Mouse (Mus musculus) liver, embryonic 12.5 days (tissue): ENCODE measurements around the gene Vps18. TPM values are rescaled to one million over a fixed set of nuclear protein-coding genes. Genes with fewer than 3 reads are reported as not detected.

Experiments
- ATAC-seq: fragments of 200-750 bp; cut with Nextera tagmentation; 2 replicates; pipeline ENCODE4 v1.8.0; 2017; ENCODE audit warnings: moderate number of reproducible peaks, mild to moderate bottlenecking, moderate library complexity
- H3K27ac ChIP-seq: fragments of 300-500 bp; sonication (generic); 2 replicates; pipeline ENCODE4 v1.5.1; 2016; ENCODE audit warnings: mild to moderate bottlenecking
- H3K27me3 ChIP-seq: fragments of 300-500 bp; sonication (generic); replicated peaks from 2 replicates; pipeline ENCODE4 v1.6.1; 2016; ENCODE audit warnings: mild to moderate bottlenecking, moderate library complexity
- H3K36me3 ChIP-seq: fragments of 300-500 bp; sonication (generic); 2 replicates; pipeline ENCODE4 v1.6.1; 2016; ENCODE audit warnings: mild to moderate bottlenecking, moderate library complexity
- H3K4me1 ChIP-seq: fragments of 300-500 bp; sonication (generic); 2 replicates; pipeline ENCODE4 v1.6.1; 2016
- H3K4me2 ChIP-seq: fragments of 300-500 bp; sonication (generic); 2 replicates; pipeline ENCODE4 v1.6.1; 2016; ENCODE audit warnings: mild to moderate bottlenecking, moderate library complexity
- H3K4me3 ChIP-seq: fragments of 300-500 bp; sonication (generic); 2 replicates; pipeline ENCODE4 v1.5.1; 2016; ENCODE audit warnings: mild to moderate bottlenecking, moderate library complexity
- H3K9ac ChIP-seq: fragments of 300-500 bp; sonication (generic); 2 replicates; pipeline ENCODE4 v1.6.1; 2016; ENCODE audit warnings: mild to moderate bottlenecking, moderate library complexity
- H3K9me3 ChIP-seq: fragments of 300-500 bp; sonication (generic); replicated peaks from 2 replicates; pipeline ENCODE4 v1.6.1; 2016; ENCODE audit warnings: mild to moderate bottlenecking, moderate library complexity
- WGBS: fragments of 180-500 bp; shearing (Covaris S2); methylation state at CpG from one replicate; pipeline ENCODE4 v1.1.7; 2016; ENCODE audit not compliant: insufficient replicate concordance; 5-methylcytosine and 5-hydroxymethylcytosine counted together
- polyA plus RNA-seq: library from polyadenylated mRNA; unstranded; fragments of >200 nt; fragmentation: Nextera tagmentation; extraction: Ambion mirVana; gene quantifications from 2 replicates; pipeline ENCODE4 v1.2.1, GENCODE M21; 2016

Gene Vps18
- polyA plus RNA-seq, 1 experiment from 2014 or later = 9.8 TPM

DNA sequence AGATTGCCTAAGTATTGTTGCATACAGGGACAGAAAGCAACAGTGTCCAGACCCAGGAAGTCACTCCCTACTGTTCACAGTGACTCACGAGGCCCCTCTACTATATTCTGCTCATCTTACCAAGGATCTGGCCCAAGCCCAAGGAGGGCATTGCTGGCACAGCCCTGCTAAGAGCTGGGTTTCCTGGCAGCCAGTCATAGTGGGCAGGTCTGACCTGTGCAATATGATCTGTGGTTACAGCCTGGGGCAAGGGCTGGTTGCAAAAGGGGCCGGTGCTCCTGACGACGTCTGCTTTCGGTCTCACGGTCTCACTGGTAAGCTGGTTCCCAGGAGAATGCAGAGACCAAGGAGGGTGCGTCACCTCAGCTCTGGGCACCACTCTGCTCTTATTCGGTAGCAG lies 25.6 kb upstream of the Vps18 start:
- peaks cover 6% of the 10 kb centered on the region for H3K4me1 ChIP-seq
- 22% methylated on average over 8 of the region's 8 CpGs for WGBS
- H3K4me3 ChIP-seq = no peak overlapping the region
- no peak overlapping the region for H3K9ac ChIP-seq
- H3K27me3 ChIP-seq = peaks cover 10% of the 10 kb centered on the region
- no peak for ATAC-seq
- H3K9me3 ChIP-seq = no peaks in the 10 kb centered on the region
- no peaks in the 10 kb centered on the region for H3K36me3 ChIP-seq
- H3K4me2 ChIP-seq = 0 out of 2 replicates have a peak overlapping the region, but pooled peaks have one; percentile 1
- no peak overlapping the region for H3K27ac ChIP-seq

DNA sequence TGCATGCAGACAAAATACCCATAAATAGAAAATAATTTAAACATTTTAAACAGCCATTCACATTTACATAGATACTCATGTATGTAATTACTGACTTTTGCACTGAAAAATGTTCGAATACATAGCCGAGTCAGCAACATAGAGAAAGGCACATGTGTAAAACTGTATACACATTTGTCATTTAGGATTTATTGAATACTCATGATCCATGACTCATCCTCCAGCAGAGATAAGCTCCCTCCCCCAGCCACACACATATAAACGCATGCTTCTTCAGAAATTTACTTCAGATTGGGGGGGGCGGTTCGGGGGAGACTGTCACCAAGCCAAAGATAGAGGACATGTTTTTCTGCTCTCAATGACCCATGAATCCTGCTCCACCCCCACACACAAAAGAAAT lies 24.7 kb upstream of the Vps18 start:
- H3K27ac ChIP-seq = no peak overlapping the region
- H3K9ac ChIP-seq = no peak overlapping the region
- H3K27me3 ChIP-seq = peaks cover 13% of the 10 kb centered on the region
- no peaks in the 10 kb centered on the region for H3K9me3 ChIP-seq
- WGBS = 60% methylated on average over 5 of the region's 5 CpGs
- no peak overlapping the region for H3K4me2 ChIP-seq
- H3K4me1 ChIP-seq = peaks cover 6% of the 10 kb centered on the region
- H3K4me3 ChIP-seq = no peak overlapping the region
- no peaks in the 10 kb centered on the region for H3K36me3 ChIP-seq
- no peak for ATAC-seq

DNA sequence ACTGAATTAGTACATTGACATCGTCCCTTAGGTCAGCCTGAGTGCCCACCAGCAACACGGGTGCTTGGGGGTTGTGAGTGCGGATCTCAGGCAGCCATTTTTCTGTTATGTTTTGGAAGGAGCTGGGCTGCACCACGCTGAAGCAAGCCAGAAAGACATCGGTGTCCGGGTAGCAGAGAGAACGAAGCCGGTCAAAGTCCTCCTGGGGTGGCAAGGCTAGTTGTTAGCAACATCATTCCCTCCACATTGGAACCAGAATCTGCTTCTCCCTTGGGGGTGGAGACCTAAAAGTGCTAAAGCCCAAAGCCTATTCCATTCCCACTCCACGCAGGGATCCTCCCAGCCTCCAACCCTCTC lies 18.3 kb upstream of the Vps18 start:
- WGBS = 47% methylated on average over 9 of the region's 9 CpGs
- peaks cover 11% of the 10 kb centered on the region for H3K4me1 ChIP-seq
- H3K9me3 ChIP-seq = no peaks in the 10 kb centered on the region
- no peak overlapping the region for H3K9ac ChIP-seq
- peaks cover 41% of the 10 kb centered on the region for H3K27me3 ChIP-seq
- H3K4me3 ChIP-seq = 0 out of 2 replicates have a peak overlapping the region, but pooled peaks have one; percentile 61
- H3K36me3 ChIP-seq = no peaks in the 10 kb centered on the region
- no peak for ATAC-seq
- peak overlapping the region; percentile 92 for H3K4me2 ChIP-seq
- H3K27ac ChIP-seq = no peak overlapping the region

DNA sequence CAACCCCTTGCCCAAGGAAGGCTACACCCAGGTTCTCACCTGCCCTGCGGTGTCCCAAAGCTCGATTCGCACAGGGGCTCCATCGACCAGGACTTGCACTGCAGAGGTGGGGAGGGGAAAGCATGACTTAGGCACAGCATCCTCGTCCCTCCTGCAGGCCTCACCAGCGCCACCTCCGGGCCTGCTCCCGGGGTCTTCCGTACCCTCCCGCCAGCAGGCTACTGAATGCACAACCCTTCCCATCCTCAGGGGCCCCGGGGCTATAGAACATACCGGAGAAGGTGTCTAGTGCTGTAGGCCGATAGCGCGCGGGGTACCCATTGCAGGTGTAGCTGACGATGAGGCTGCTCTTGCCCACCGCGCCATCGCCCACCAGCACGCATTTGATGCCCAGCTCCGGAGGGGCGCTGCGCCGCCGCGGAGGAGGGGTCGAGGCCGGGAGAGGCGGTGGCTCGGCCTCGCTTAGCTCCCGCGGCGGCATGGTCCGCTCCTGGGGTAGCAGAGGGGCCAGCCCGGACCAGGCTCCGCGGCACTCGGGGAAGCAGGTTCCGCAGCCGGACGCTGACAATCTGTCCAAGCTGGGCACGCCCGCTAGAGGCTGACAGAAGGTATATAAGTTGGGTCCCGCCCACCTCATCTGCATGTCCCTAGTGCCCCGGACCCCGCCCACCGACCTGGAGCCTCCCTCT lies 17.8 kb upstream of the Vps18 start, which contains the start of gene Rhov:
Rhov (minus strand) TSS at position 630 of the 689 bp plus-strand sequence.
- Histone ChIP-seq H3K9me3 (no peaks in the 10 kb centered on the region), H3K9ac (peak within 1 kb of the TSS; percentile 41), H3K27ac (no peak within 1 kb of the TSS), H3K4me2 (peak within 1 kb of the TSS; percentile 92), H3K4me1 (peaks cover 11% of the 10 kb centered on the region), H3K27me3 (peaks cover 41% of the 10 kb centered on the region), H3K36me3 (no peaks in the 10 kb centered on the region), H3K4me3 (peak within 1 kb of the TSS; percentile 61)
- WGBS = 2% methylated on average over 49 of the region's 49 CpGs
- peak; percentile 80 for ATAC-seq

DNA sequence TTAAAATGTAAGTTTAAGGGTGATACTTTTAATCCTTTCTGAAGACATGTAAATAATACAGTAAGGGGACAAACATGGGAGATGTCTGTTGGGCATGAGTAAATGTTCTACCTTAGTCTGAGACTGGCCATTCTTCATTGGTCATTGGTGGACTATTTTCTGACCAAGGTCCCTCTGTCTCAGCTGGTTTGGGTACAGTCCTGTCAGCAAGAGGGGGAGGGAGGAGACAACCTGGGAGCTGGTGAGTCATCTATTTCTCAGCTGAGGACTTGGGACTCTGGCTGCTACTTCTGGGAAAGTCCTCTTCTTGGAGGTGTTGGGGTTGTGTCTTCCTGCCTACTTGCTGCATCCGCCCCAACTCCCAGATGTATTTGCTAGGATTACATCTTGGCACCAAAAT lies 14.4 kb upstream of the Vps18 start:
- ATAC-seq = no peak
- Histone ChIP-seq H3K4me2 (no peak overlapping the region), H3K27ac (no peak overlapping the region), H3K4me3 (no peak overlapping the region), H3K4me1 (peaks cover 11% of the 10 kb centered on the region), H3K27me3 (peaks cover 28% of the 10 kb centered on the region), H3K36me3 (no peaks in the 10 kb centered on the region), H3K9me3 (no peaks in the 10 kb centered on the region), H3K9ac (no peak overlapping the region)
- 43% methylated on average over 1 of the region's 1 CpGs for WGBS

DNA sequence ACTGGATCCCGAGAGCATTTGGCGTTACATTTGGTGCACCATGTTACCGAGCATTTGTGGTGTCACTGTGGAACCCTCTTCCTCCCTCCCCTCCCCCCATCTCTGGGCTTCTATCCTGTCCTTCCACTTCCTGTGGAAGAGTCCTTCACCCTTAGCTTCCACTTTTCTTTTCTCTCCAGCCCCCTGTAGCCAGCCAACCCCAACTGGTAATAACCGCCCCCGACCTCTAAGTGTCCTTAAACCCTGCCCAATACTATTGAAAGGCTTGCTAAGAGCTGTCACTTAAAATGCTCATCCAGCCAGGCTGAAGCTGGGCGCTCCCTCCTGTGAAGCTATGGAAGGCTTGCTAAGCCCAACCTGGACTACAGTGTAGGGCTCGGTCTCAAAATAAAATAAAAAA lies 11.6 kb upstream of the Vps18 start:
- ATAC-seq = no peak
- WGBS = 49% methylated on average over 7 of the region's 7 CpGs

DNA sequence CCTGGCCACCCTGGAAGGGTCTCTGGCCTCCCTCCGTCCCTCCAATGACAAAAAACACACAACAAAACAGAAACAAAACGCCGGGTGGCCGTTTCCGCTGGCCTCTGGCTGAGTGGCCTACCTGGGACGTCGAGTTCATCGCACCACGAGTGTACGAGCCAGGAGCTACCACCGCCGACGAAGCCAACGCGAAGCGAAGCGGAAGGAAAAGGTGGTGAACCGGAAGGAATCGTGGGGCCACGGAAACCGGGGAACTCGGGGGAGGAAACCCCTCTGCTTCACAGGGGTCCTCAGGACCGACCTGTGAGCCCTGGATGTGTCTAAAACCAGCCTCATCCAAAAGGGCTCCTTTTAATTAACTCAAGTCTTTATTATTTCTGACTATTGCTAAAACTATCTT lies 10.7 kb upstream of the Vps18 start:
- no peak for ATAC-seq
- Histone ChIP-seq H3K4me3 (no peak overlapping the region), H3K36me3 (no peaks in the 10 kb centered on the region), H3K4me1 (no peaks in the 10 kb centered on the region), H3K27ac (no peak overlapping the region), H3K4me2 (no peak overlapping the region), H3K9me3 (no peaks in the 10 kb centered on the region), H3K9ac (no peak overlapping the region), H3K27me3 (peaks cover 6% of the 10 kb centered on the region; the same call in 1 of the 2 replicates)
- WGBS = 88% methylated on average over 23 of the region's 23 CpGs

More for the DNA sequence above, 11.6 kb upstream of the Vps18 start:
- Histone ChIP-seq H3K4me1 (no peaks in the 10 kb centered on the region), H3K4me3 (no peak overlapping the region), H3K27ac (no peak overlapping the region), H3K9me3 (no peaks in the 10 kb centered on the region), H3K27me3 (peaks cover 7% of the 10 kb centered on the region; the same call in 1 of the 2 replicates), H3K4me2 (no peak overlapping the region), H3K9ac (no peak overlapping the region), H3K36me3 (no peaks in the 10 kb centered on the region)

DNA sequence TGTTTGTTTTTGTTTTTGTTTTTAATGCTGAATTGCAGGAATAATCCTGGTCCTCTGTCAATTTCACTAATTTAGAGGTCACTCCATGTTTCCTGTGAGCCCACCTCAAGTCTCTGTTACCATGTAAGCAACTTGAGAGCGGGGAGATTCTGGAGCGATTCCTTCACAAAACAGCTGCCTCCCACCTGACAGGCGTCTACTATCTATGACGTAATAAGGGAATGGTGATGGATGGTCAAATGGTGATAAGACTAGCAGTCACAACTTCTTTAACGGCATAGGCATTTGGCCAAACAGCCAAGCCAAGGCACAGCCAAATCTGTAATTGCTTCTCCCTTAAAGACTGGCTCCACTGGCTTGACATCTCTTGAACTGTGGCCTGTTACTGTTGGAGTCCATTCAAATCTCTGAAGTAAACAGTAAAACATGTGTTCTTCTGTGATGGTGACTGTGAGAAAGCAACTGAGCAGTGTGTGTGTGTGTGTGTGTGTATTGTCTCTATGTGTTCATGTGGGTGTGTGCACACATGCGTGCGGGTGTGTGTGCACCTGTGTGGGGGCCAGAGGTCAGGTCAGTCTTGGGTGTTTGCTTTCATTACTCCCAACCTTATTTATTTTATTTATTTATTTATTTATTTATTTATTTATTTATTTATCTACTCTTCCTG lies 6.5 kb upstream of the Vps18 start:
- H3K27ac ChIP-seq = no peak overlapping the region
- WGBS = 57% methylated on average over 7 of the region's 7 CpGs
- H3K4me2 ChIP-seq = no peak overlapping the region
- H3K9ac ChIP-seq = no peak overlapping the region
- no peaks in the 10 kb centered on the region for H3K36me3 ChIP-seq
- no peaks in the 10 kb centered on the region for H3K4me1 ChIP-seq
- H3K4me3 ChIP-seq = no peak overlapping the region
- no peaks in the 10 kb centered on the region for H3K9me3 ChIP-seq
- no peaks in the 10 kb centered on the region for H3K27me3 ChIP-seq
- ATAC-seq = no peak

DNA sequence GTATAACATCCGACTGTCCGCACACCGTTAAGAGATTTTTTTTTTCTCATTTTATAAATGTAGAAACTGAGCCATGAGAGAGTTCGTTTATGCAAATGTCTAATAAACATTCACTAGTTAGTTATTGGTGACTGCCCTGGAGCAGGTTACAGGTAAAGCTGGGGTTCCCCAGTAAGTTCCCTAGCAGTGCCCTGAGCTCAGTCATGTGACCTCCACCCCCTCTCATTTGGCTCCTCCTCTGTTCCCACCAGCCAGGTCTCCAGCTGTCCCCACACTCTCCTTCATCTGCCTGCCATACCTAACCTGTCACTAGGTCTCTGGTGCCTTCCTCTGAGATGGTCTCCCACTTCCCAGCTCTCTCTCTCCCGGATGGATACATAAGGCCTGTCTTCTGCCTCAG lies 1.2 kb upstream of the Vps18 start:
- 86% methylated on average over 5 of the region's 5 CpGs for WGBS

DNA sequence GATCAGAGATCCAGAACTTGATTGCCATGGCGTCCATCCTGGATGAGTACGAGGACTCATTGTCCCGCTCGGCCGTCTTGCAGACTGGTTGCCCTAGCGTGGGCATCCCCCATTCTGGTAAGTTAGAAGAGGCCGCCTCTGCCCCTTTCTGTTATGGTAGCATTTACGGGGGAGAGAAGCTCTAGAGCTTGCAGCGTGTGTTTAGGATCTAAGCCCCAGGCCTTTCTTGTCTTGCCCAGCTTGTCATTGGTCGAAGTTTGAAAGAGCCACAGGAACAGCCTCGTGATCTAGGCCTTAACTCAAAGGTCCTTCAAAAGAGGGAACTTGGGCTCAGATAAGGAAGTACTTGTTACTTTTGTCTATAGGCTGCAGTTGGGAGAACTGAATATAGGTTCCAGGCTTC lies 475 bp downstream of the Vps18 start:
- WGBS = 2% methylated on average over 11 of the region's 11 CpGs
- peaks cover 26% of the 10 kb centered on the region for H3K4me1 ChIP-seq
- 0 out of 2 replicates have a peak, but pooled peaks have one; percentile 19 for ATAC-seq

More for the DNA sequence above, 1.2 kb upstream of the Vps18 start:
- Histone ChIP-seq H3K4me3 (no peak overlapping the region), H3K27ac (no peak overlapping the region), H3K36me3 (peaks cover 24% of the 10 kb centered on the region), H3K9me3 (no peaks in the 10 kb centered on the region), H3K27me3 (no peaks in the 10 kb centered on the region), H3K4me2 (peak overlapping the region; percentile 86; the same call in 1 of the 2 replicates), H3K9ac (no peak overlapping the region), H3K4me1 (peaks cover 26% of the 10 kb centered on the region)
- no peak for ATAC-seq

DNA sequence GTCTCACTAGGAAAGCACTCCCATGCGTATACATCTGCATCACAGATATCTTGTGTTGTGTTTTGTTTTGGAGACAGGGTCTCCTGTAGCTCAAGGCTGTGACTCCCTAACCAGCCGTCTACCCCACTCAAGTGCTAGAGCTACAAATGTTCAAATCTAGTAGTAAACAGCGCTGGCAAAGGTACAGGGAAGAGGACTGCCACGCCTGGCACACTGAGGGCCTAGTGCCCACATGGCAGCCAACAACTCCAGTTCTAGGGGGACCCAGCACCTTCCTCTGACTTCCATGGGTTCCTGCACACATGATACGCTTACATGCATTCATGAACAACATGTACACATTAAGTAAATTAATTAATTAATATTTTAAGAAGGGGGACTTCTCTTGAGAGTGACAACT lies 3.7 kb downstream of the Vps18 start:
- no peak overlapping the region for H3K4me2 ChIP-seq
- no peak overlapping the region for H3K9ac ChIP-seq
- no peaks in the 10 kb centered on the region for H3K9me3 ChIP-seq
- peaks cover 67% of the 10 kb centered on the region for H3K36me3 ChIP-seq
- H3K4me3 ChIP-seq = no peak overlapping the region
- ATAC-seq = no peak
- no peak overlapping the region for H3K27ac ChIP-seq
- no peaks in the 10 kb centered on the region for H3K27me3 ChIP-seq
- WGBS = 82% methylated on average over 5 of the region's 5 CpGs
- H3K4me1 ChIP-seq = peaks cover 32% of the 10 kb centered on the region

More for the DNA sequence above, 475 bp downstream of the Vps18 start:
- H3K4me2 ChIP-seq = peak overlapping the region; percentile 86
- no peaks in the 10 kb centered on the region for H3K9me3 ChIP-seq
- peak overlapping the region; percentile 77 for H3K4me3 ChIP-seq
- H3K9ac ChIP-seq = peak overlapping the region; percentile 78
- peak overlapping the region; percentile 72 for H3K27ac ChIP-seq
- no peaks in the 10 kb centered on the region for H3K27me3 ChIP-seq
- peaks cover 40% of the 10 kb centered on the region for H3K36me3 ChIP-seq

DNA sequence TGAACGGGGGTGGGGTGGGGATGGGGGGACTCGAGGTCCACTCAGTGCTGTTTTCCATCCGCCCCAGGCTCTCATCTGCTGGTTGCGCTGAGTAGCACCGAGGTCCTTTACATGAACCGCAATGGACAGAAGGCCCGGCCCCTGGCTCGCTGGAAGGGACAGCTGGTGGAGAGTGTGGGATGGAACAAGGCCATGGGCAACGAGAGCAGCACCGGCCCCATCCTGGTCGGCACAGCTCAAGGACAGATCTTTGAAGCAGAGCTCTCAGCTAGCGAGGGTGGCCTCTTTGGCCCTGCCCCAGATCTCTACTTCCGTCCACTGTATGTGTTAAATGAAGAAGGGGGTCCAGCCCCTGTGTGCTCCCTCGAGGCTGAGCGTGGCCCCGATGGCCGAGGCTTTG lies 4.3 kb downstream of the Vps18 start:
- peaks cover 72% of the 10 kb centered on the region for H3K36me3 ChIP-seq
- WGBS = 88% methylated on average over 17 of the region's 17 CpGs
- no peak for ATAC-seq

More for the DNA sequence above, 4.3 kb downstream of the Vps18 start:
- Histone ChIP-seq H3K9me3 (no peaks in the 10 kb centered on the region), H3K4me1 (peaks cover 28% of the 10 kb centered on the region), H3K9ac (no peak overlapping the region), H3K4me3 (no peak overlapping the region), H3K27me3 (no peaks in the 10 kb centered on the region), H3K27ac (no peak overlapping the region), H3K4me2 (no peak overlapping the region)
